Mouse (Mus musculus) lung, postnatal 0 days (tissue): ENCODE measurements around the gene Lgals4. TPM values are rescaled to one million over a fixed set of nuclear protein-coding genes. Genes with fewer than 3 reads are reported as not detected.
"Not testable (repeated sequence)": the region's sequence is repeated elsewhere in the genome, so short reads cannot be mapped to it uniquely, and the experiment has no call there.

ENCODE experiments used
- ATAC-seq: fragments of 200-750 bp; cut with Nextera tagmentation; 2 replicates; pipeline ENCODE4 v1.8.0; 2017; ENCODE audit warnings: moderate library complexity
- DNase-seq: peaks from one replicate; pipeline ENCODE4 v3.0.0-alpha.2; 2016; ENCODE audit warnings: low spot score
- H3K27ac ChIP-seq: fragments of 300-500 bp; sonication (generic); 2 replicates; pipeline ENCODE4 v1.5.1; 2014; ENCODE audit warnings: antibody characterized with exemption, mild to moderate bottlenecking, low read length, mixed read lengths
- H3K27me3 ChIP-seq: fragments of 300-500 bp; sonication (generic); replicated peaks from 2 replicates; pipeline ENCODE4 v1.6.1; 2014; ENCODE audit warnings: low read length, mixed read lengths; ENCODE audit not compliant: insufficient read depth
- H3K36me3 ChIP-seq: fragments of 300-500 bp; sonication (generic); 2 replicates; pipeline ENCODE4 v1.6.1; 2014; ENCODE audit warnings: low read length, mixed read lengths; ENCODE audit not compliant: insufficient read depth
- H3K4me1 ChIP-seq: fragments of 300-500 bp; sonication (generic); 2 replicates; pipeline ENCODE4 v1.6.1; 2014; ENCODE audit warnings: antibody characterized with exemption, low read depth, low read length, mixed read lengths; ENCODE audit not compliant: insufficient read depth
- H3K4me2 ChIP-seq: fragments of 300-500 bp; sonication (generic); replicated peaks from 2 replicates; pipeline ENCODE4 v1.6.1; 2014; ENCODE audit warnings: low read depth, mild to moderate bottlenecking, low read length, moderate library complexity, mixed read lengths
- H3K4me3 ChIP-seq: fragments of 300-500 bp; sonication (generic); 2 replicates; pipeline ENCODE4 v1.5.1; 2014; ENCODE audit warnings: low read depth, low read length
- H3K9ac ChIP-seq: fragments of 300-500 bp; sonication (generic); replicated peaks from 2 replicates; pipeline ENCODE4 v1.6.1; 2014; ENCODE audit warnings: low read depth, mild to moderate bottlenecking
- H3K9me3 ChIP-seq: fragments of 300-500 bp; sonication (generic); 2 replicates; pipeline ENCODE4 v1.6.1; 2016; ENCODE audit warnings: low read length, mixed read lengths
- CTCF ChIP-seq: IDR thresholded peaks from 2 replicates; pipeline ENCODE4 v1.5.1; 2016; ENCODE audit warnings: antibody characterized with exemption, mild to moderate bottlenecking
- EP300 ChIP-seq: IDR thresholded peaks from 2 replicates; pipeline ENCODE4 v1.6.1; 2016; ENCODE audit warnings: antibody characterized with exemption, mild to moderate bottlenecking, control low read depth
- WGBS: fragments of 180-500 bp; shearing (Covaris S2); extraction: QIAGEN DNeasy Blood & Tissue Kit; methylation state at CpG from one replicate; pipeline ENCODE4 v1.1.7; 2014; 5-methylcytosine and 5-hydroxymethylcytosine counted together
- polyA plus RNA-seq: library from polyadenylated mRNA; unstranded; fragments of >200 nt; fragmentation: Nextera tagmentation; extraction: Ambion mirVana; gene quantifications from 2 replicates; pipeline ENCODE4 v1.2.1, GENCODE M21; 2015

Gene Lgals4
- polyA plus RNA-seq, 1 experiment from 2014 or later, result 15.6 TPM

GRCm38 (mm10) chr7:28865481-28866300 is 32.0 kb downstream of the Lgals4 start:
- H3K4me1 ChIP-seq, result peaks cover 13% of the 10 kb centered on the region; the same call in 1 of the 2 replicates
- peak; percentile 90 for DNase-seq
- WGBS, result 36% methylated on average over 33 of the region's 33 CpGs
- no peaks in the 10 kb centered on the region for H3K36me3 ChIP-seq
- peak; percentile 82 for ATAC-seq
- H3K9me3 ChIP-seq, result no peaks in the 10 kb centered on the region
- TF ChIP-seq CTCF (peak; percentile 58), EP300 (no peak)
- no peak overlapping the region; the same call in 1 of the 2 replicates for H3K4me3 ChIP-seq
- H3K4me2 ChIP-seq, result peak overlapping the region; percentile 48
- no peaks in the 10 kb centered on the region for H3K27me3 ChIP-seq
- no peak overlapping the region; the same call in 1 of the 2 replicates for H3K9ac ChIP-seq
- peak overlapping the region; percentile 32; the same call in 1 of the 2 replicates for H3K27ac ChIP-seq

GRCm38 (mm10) chr7:28866769-28867507 is 33.3 kb downstream of the Lgals4 start:
- Histone ChIP-seq H3K4me3 (no peak overlapping the region), H3K9ac (no peak overlapping the region), H3K9me3 (no peaks in the 10 kb centered on the region), H3K27ac (peak overlapping the region; percentile 47; the same call in 1 of the 2 replicates), H3K4me2 (no peak overlapping the region), H3K36me3 (no peaks in the 10 kb centered on the region), H3K4me1 (peaks cover 13% of the 10 kb centered on the region; the same call in 1 of the 2 replicates), H3K27me3 (no peaks in the 10 kb centered on the region)
- DNase-seq (no peak), ATAC-seq (no peak; the same call in 1 of the 2 replicates)
- 91% methylated on average over 28 of the region's 28 CpGs for WGBS
- TF ChIP-seq EP300, result no peak
- TF ChIP-seq CTCF, result no peak

- peaks cover 13% of the 10 kb centered on the region; the same call in 1 of the 2 replicates for H3K4me1 ChIP-seq
- WGBS, result 19% methylated on average over 23 of the region's 23 CpGs
- H3K36me3 ChIP-seq, H3K9ac ChIP-seq, H3K4me3 ChIP-seq, H3K9me3 ChIP-seq, H3K27me3 ChIP-seq: not testable (repeated sequence)
- DNase-seq (peak; percentile 93), ATAC-seq (peak; percentile 82)
- H3K4me2 ChIP-seq, result peak overlapping the region; percentile 59
- TF ChIP-seq CTCF (peak; percentile 82), EP300 (0 out of 2 replicates have a peak, but pooled peaks have one; percentile 7)
- peak overlapping the region; percentile 47; the same call in 1 of the 2 replicates for H3K27ac ChIP-seq
Observed at GRCm38 (mm10) chr7:28867508-28868340, 34.1 kb downstream of the Lgals4 start.

GRCm38 (mm10) chr7:28870901-28871664 is 37.4 kb downstream of the Lgals4 start:
- Histone ChIP-seq H3K36me3 (no peaks in the 10 kb centered on the region), H3K4me3 (no peak overlapping the region), H3K9ac (no peak overlapping the region), H3K9me3 (no peaks in the 10 kb centered on the region), H3K27me3 (no peaks in the 10 kb centered on the region), H3K27ac (no peak overlapping the region), H3K4me2 (no peak overlapping the region), H3K4me1 (peaks cover 6% of the 10 kb centered on the region; the same call in 1 of the 2 replicates)
- no peak for TF ChIP-seq EP300
- no peak for TF ChIP-seq CTCF
- DNase-seq (no peak), ATAC-seq (no peak)
- 80% methylated on average over 24 of the region's 24 CpGs for WGBS

- Histone ChIP-seq H3K36me3 (no peaks in the 10 kb centered on the region), H3K9ac (no peak overlapping the region), H3K4me1 (no peaks in the 10 kb centered on the region), H3K27ac (no peak overlapping the region), H3K4me2 (no peak overlapping the region), H3K27me3 (no peaks in the 10 kb centered on the region), H3K4me3 (no peak overlapping the region), H3K9me3 (no peaks in the 10 kb centered on the region)
- ATAC-seq (no peak), DNase-seq (no peak)
- whole genome bisulfite sequencing, result 76% methylated on average over 2 of the region's 2 CpGs
- no peak for TF ChIP-seq EP300
- no peak for TF ChIP-seq CTCF
Observed at GRCm38 (mm10) chr7:28874565-28874964, 40.9 kb downstream of the Lgals4 start.
